In genomic region chr9:13874359-13874758, GRCm38 (mm10) we compare ENCODE assay signal across 10 mouse cellular contexts. TPM values are rescaled to one million over a fixed set of nuclear protein-coding genes. Genes with fewer than 3 reads are reported as not detected.
DNase-seq lines count a peak whose midpoint lies in the region; ATAC-seq and TF ChIP-seq lines count a peak whose summit lies in the region.
"Had no signal": no experiment of that assay in that cellular context is flagged by ENCODE, and none has a peak within 500 bp of the region (broad histone marks: within the 10 kb centered on the region; RNA-seq: fewer than 3 reads in every experiment).

No protein-coding gene starts in this region.

- no peak for DNase-seq in heart, adult 2 months
- DNase-seq in heart, postnatal 14 days: no peak
- DNase-seq in 3134 (ENCODE audit: extremely low read depth, insufficient read length, low spot score): peak; percentile 4
- peak; percentile 11 for DNase-seq in ES-E14 (ENCODE audit: low read depth, low spot score)
- DNase-seq in embryonic facial prominence, embryonic 11.5 days (ENCODE audit: low spot score): peak; percentile 67
- no peak for DNase-seq in adrenal gland, adult 8-10 months
- no peak for DNase-seq in cerebellum, adult 8-10 months
- DNase-seq in kidney, postnatal 14 days: no peak
- DNase-seq: kidney, adult 9 months had no signal

- ATAC-seq in embryonic facial prominence, embryonic 11.5 days (replicated peaks; ENCODE audit: insufficient number of reproducible peaks, low FRiP score, low TSS enrichment, low read depth): no peak
- ATAC-seq: forebrain, embryonic 15.5 days had no signal

- no peak for TF ChIP-seq EP300 in heart, adult 2 months (IDR thresholded peaks at IDR 0.05; ENCODE audit: insufficient read depth, low read depth, low read length)

- no peak overlapping the region for H3K9ac ChIP-seq in heart, adult 2 months (ENCODE audit: low read depth, low read length)
- H3K9ac ChIP-seq in ES-E14 (ENCODE audit: insufficient read depth, low read depth, low read length, poor library complexity, severe bottlenecking): no peak overlapping the region
- H3K9ac ChIP-seq in embryonic facial prominence, embryonic 11.5 days (replicated peaks; ENCODE audit: low read length): no peak overlapping the region
- H3K9ac ChIP-seq: forebrain, embryonic 15.5 days had no signal

- H3K27ac ChIP-seq in heart, adult 2 months: no peak overlapping the region
- H3K27ac ChIP-seq in ES-E14 (ENCODE audit: insufficient read depth, low read depth, low read length, poor library complexity, severe bottlenecking): no peak overlapping the region
- H3K27ac ChIP-seq in embryonic facial prominence, embryonic 11.5 days (replicated peaks; ENCODE audit: low read depth, low read length): no peak overlapping the region
- H3K27ac ChIP-seq: forebrain, embryonic 15.5 days had no signal

- WGBS in heart, adult 2 months: 46% methylated on average over 2 of the region's 2 CpGs
- 42% methylated on average over 2 of the region's 2 CpGs for WGBS in embryonic facial prominence, embryonic 11.5 days

- H3K4me2 ChIP-seq in embryonic facial prominence, embryonic 11.5 days (ENCODE audit: low read depth, low read length): no peak overlapping the region
- H3K4me2 ChIP-seq: forebrain, embryonic 15.5 days had no signal

- in situ Hi-C loops in ES-E14 (cut with MboI; ENCODE audit: low sequenced_read_pairs in 2 of 2, unreplicated experiment in 2 of 2): no loop called here

- H3K4me3 ChIP-seq in heart, adult 2 months: no peak overlapping the region
- H3K4me3 ChIP-seq in ES-E14 (ENCODE audit: insufficient read depth in 1 of 2, low read depth in 1 of 2, low read length in 2 of 2, poor library complexity in 1 of 2, severe bottlenecking in 1 of 2): no peak overlapping the region
- no peak overlapping the region for H3K4me3 ChIP-seq in embryonic facial prominence, embryonic 11.5 days (ENCODE audit: low read depth, low read length)
- H3K4me3 ChIP-seq: forebrain, embryonic 15.5 days had no signal

- H3K36me3 ChIP-seq in heart, adult 2 months (ENCODE audit: control insufficient read depth, insufficient read depth, low read length): no peaks in the 10 kb centered on the region
- H3K36me3 ChIP-seq in ES-E14 (ENCODE audit: control insufficient read depth, insufficient read depth, low read length, poor library complexity, severe bottlenecking): no peaks in the 10 kb centered on the region
- H3K36me3 ChIP-seq in embryonic facial prominence, embryonic 11.5 days (replicated peaks; ENCODE audit: control insufficient read depth, insufficient read depth, low read depth, low read length): no peaks in the 10 kb centered on the region
- H3K36me3 ChIP-seq: forebrain, embryonic 15.5 days had no signal

- H3K79me2 ChIP-seq in heart, adult 2 months (replicated peaks; ENCODE audit: control insufficient read depth, insufficient read depth, low read length): no peaks in the 10 kb centered on the region

- no peaks in the 10 kb centered on the region for H3K27me3 ChIP-seq in heart, adult 2 months (ENCODE audit: control insufficient read depth, insufficient read depth, low read length)
- no peaks in the 10 kb centered on the region for H3K27me3 ChIP-seq in embryonic facial prominence, embryonic 11.5 days (ENCODE audit: control insufficient read depth, insufficient read depth, low read length)
- H3K27me3 ChIP-seq: forebrain, embryonic 15.5 days had no signal

- intact Hi-C loops in heart, adult 2 months (cut with DNase I): no loop called here
- intact Hi-C loops in heart, postnatal 14 days (cut with DNase I): no loop called here

- no peak for TF ChIP-seq POLR2A in heart, adult 2 months (IDR thresholded peaks at IDR 0.05; ENCODE audit: insufficient read depth, low read depth, low read length)

- H3K9me3 ChIP-seq in ES-E14 (ENCODE audit: control insufficient read depth, insufficient read depth, low read depth, low read length): no peaks in the 10 kb centered on the region
- H3K9me3 ChIP-seq in embryonic facial prominence, embryonic 11.5 days (replicated peaks; ENCODE audit: control insufficient read depth, low read length): no peaks in the 10 kb centered on the region
- H3K9me3 ChIP-seq: forebrain, embryonic 15.5 days had no signal

- peak; percentile 52 for TF ChIP-seq CTCF in heart, adult 2 months (IDR thresholded peaks at IDR 0.05)

- H3K4me1 ChIP-seq in heart, adult 2 months (ENCODE audit: control insufficient read depth, insufficient read depth, low read length): no peaks in the 10 kb centered on the region
- no peaks in the 10 kb centered on the region for H3K4me1 ChIP-seq in ES-E14 (ENCODE audit: control insufficient read depth in 2 of 2, insufficient read depth in 2 of 2, low read length in 2 of 2, poor library complexity in 1 of 2)
- H3K4me1 ChIP-seq in embryonic facial prominence, embryonic 11.5 days (ENCODE audit: control insufficient read depth, insufficient read depth, low read length): no peaks in the 10 kb centered on the region
- H3K4me1 ChIP-seq: forebrain, embryonic 15.5 days had no signal

TF ChIP-seq in ES-E14, 5 proteins besides CTCF, POLR2A, EP300 and RAD21:
- TF ChIP-seq ZNF384 (IDR thresholded peaks at IDR 0.05; ENCODE audit: low read depth, low read length) (no peak), ZC3H11A (IDR thresholded peaks at IDR 0.05; ENCODE audit: borderline replicate concordance, low read depth, low read length) (no peak; the same call in 1 of the 2 replicates), CHD2 (IDR thresholded peaks at IDR 0.05; ENCODE audit: low read depth, low read length) (no peak), HCFC1 (IDR thresholded peaks at IDR 0.05; ENCODE audit: borderline replicate concordance, insufficient read depth, low read length) (no peak), MAFK (IDR thresholded peaks at IDR 0.05; ENCODE audit: insufficient read depth, low read depth, low read length) (no peak)
TF ChIP-seq in ES-E14: peak in this region for 0.

RNA-seq across cellular contexts. Expression of gene Fam76b, which starts 46.8 kb away (rescaled TPM):
- total RNA-seq in heart, adult 2 months (2021): 1 to 10 TPM; 7.1 to 7.6 TPM
- polyA plus RNA-seq in heart, adult 2 months (2012; rRNA removed): 3.7 and 6.8 TPM in 2 replicates
- 10 to 100 TPM; 15.7 to 16.7 TPM for total RNA-seq in heart, postnatal 14 days (2021)
- total RNA-seq in ES-E14 (2012; rRNA removed): 21.7 and 25.2 TPM in 2 replicates
- 27.1 and 31.8 TPM in 2 replicates for polyA plus RNA-seq in embryonic facial prominence, embryonic 11.5 days (2014; fragmentation: Nextera tagmentation; extraction: Ambion mirVana)
- 10 to 100 TPM; 13.6 to 32.3 (median 28.2) TPM for total RNA-seq in adrenal gland, adult 8-10 months (2022)

RNA-seq across cellular contexts. Expression of gene Cep57, which starts 47.5 kb away (rescaled TPM):
- total RNA-seq in heart, adult 2 months (2021): 10 to 100 TPM in 1 of 2 experiments, 1 to 10 TPM in 1; 9.0 to 11.8 TPM
- 4.8 and 9.0 TPM in 2 replicates for polyA plus RNA-seq in heart, adult 2 months (2012; rRNA removed)
- 10 to 100 TPM; 14.0 to 14.1 TPM for total RNA-seq in heart, postnatal 14 days (2021)
- 43.3 and 49.9 TPM in 2 replicates for total RNA-seq in ES-E14 (2012; rRNA removed)
- polyA plus RNA-seq in embryonic facial prominence, embryonic 11.5 days (2014; fragmentation: Nextera tagmentation; extraction: Ambion mirVana): 65.8 and 66.9 TPM in 2 replicates
- total RNA-seq in adrenal gland, adult 8-10 months (2022): 10 to 100 TPM; 17.4 to 27.2 (median 22.6) TPM

Comparison
In these comparisons a context has a peak if more than half of its experiments do, and no peak if none do; other contexts are left out.
1. DNase-seq: peak in 3134 (single experiment), ES-E14 (single experiment) and embryonic facial prominence, embryonic 11.5 days (single experiment); none in heart, adult 2 months (0 of 2), heart, postnatal 14 days (0 of 2), adrenal gland, adult 8-10 months (single experiment), cerebellum, adult 8-10 months (single experiment) and kidney, postnatal 14 days (single experiment).